Mouse (Mus musculus): ENCODE measurements around the gene Rad51b. TPM values are rescaled to one million over a fixed set of nuclear protein-coding genes. Genes with fewer than 3 reads are reported as not detected.
A peak's percentile ranks its signal among the peaks of the same experiment; 100 is the strongest.

The Rad51b gene
- polyA plus RNA-seq, 1 experiment from 2014 or later, result 4.4 TPM

GRCm38 (mm10) chr12:79794802-79795201 is 497.7 kb downstream of the Rad51b start:
- Histone ChIP-seq H3K4me2 (ENCODE audit: low read depth, low read length) (no peak overlapping the region), H3K27ac (ENCODE audit: low read length) (no peak overlapping the region), H3K36me3 (ENCODE audit: control insufficient read depth, insufficient read depth) (no peaks in the 10 kb centered on the region), H3K4me1 (ENCODE audit: control insufficient read depth, low read depth, low read length) (peaks cover 2% of the 10 kb centered on the region; the same call in 1 of the 2 replicates), H3K4me3 (ENCODE audit: low read depth, low read length) (no peak overlapping the region), H3K9me3 (replicated peaks; ENCODE audit: control insufficient read depth, low read length) (no peaks in the 10 kb centered on the region), H3K27me3 (ENCODE audit: control insufficient read depth, insufficient read depth, low read depth, low read length) (no peaks in the 10 kb centered on the region), H3K9ac (ENCODE audit: low read depth, low read length) (no peak overlapping the region)
- no peak for ATAC-seq (ENCODE audit: low read depth)
- 63% methylated on average over 4 of the region's 4 CpGs for WGBS (ENCODE audit: insufficient replicate concordance)

GRCm38 (mm10) chr12:79796260-79796659 is 499.2 kb downstream of the Rad51b start:
- H3K4me3 ChIP-seq (ENCODE audit: low read depth, low read length), result no peak overlapping the region
- H3K27me3 ChIP-seq (ENCODE audit: control insufficient read depth, insufficient read depth, low read depth, low read length), result no peaks in the 10 kb centered on the region
- H3K36me3 ChIP-seq (ENCODE audit: control insufficient read depth, insufficient read depth), result no peaks in the 10 kb centered on the region
- H3K4me1 ChIP-seq (ENCODE audit: control insufficient read depth, low read depth, low read length), result peaks cover 2% of the 10 kb centered on the region; the same call in 1 of the 2 replicates
- no peak overlapping the region for H3K27ac ChIP-seq (ENCODE audit: low read length)
- no peak overlapping the region for H3K9ac ChIP-seq (ENCODE audit: low read depth, low read length)
- no peak overlapping the region for H3K4me2 ChIP-seq (ENCODE audit: low read depth, low read length)
- H3K9me3 ChIP-seq (replicated peaks; ENCODE audit: control insufficient read depth, low read length), result no peaks in the 10 kb centered on the region
- ATAC-seq (ENCODE audit: low read depth), result no peak
- WGBS (ENCODE audit: insufficient replicate concordance), result 55% methylated on average over 6 of the region's 6 CpGs

GRCm38 (mm10) chr12:79796823-79797821 is 500.0 kb downstream of the Rad51b start:
- Histone ChIP-seq H3K36me3 (ENCODE audit: control insufficient read depth, insufficient read depth) (no peaks in the 10 kb centered on the region), H3K4me2 (ENCODE audit: low read depth, low read length) (no peak overlapping the region), H3K4me1 (ENCODE audit: control insufficient read depth, low read depth, low read length) (peaks cover 2% of the 10 kb centered on the region; the same call in 1 of the 2 replicates), H3K4me3 (ENCODE audit: low read depth, low read length) (no peak overlapping the region), H3K9ac (ENCODE audit: low read depth, low read length) (no peak overlapping the region), H3K27ac (ENCODE audit: low read length) (no peak overlapping the region), H3K27me3 (ENCODE audit: control insufficient read depth, insufficient read depth, low read depth, low read length) (no peaks in the 10 kb centered on the region), H3K9me3 (replicated peaks; ENCODE audit: control insufficient read depth, low read length) (no peaks in the 10 kb centered on the region)
- ATAC-seq (ENCODE audit: low read depth), result no peak
- WGBS (ENCODE audit: insufficient replicate concordance), result 41% methylated on average over 18 of the region's 18 CpGs

DNA sequence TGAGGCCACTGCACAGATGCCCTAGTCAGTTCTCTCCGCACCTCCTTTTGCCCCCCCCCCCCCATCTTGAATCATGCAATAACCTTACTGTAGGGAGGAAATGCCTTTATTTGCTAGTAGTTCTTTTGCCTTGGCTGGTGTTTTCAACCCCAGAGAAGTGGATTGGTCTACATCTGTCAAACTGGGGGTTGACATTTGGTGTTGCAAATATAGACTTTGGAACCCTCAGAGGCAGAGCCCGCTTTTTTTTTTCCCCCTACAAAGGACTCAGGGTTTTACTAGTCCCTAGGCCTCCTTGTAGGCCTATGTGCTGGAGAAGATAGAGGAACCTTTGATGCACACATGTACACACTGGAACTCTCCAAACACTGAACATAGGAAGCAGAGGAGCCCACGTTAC is 501.4 kb downstream of the Rad51b start:
- peak overlapping the region; percentile 48 for H3K27ac ChIP-seq (ENCODE audit: low read length)

GRCm38 (mm10) chr12:79799370-79799769 is 502.3 kb downstream of the Rad51b start:
- Histone ChIP-seq H3K36me3 (ENCODE audit: control insufficient read depth, insufficient read depth) (no peaks in the 10 kb centered on the region), H3K27me3 (ENCODE audit: control insufficient read depth, insufficient read depth, low read depth, low read length) (no peaks in the 10 kb centered on the region), H3K9me3 (replicated peaks; ENCODE audit: control insufficient read depth, low read length) (no peaks in the 10 kb centered on the region), H3K4me3 (ENCODE audit: low read depth, low read length) (no peak overlapping the region), H3K9ac (ENCODE audit: low read depth, low read length) (no peak overlapping the region), H3K4me2 (ENCODE audit: low read depth, low read length) (no peak overlapping the region), H3K4me1 (ENCODE audit: control insufficient read depth, low read depth, low read length) (peaks cover 2% of the 10 kb centered on the region; the same call in 1 of the 2 replicates), H3K27ac (ENCODE audit: low read length) (peak overlapping the region; percentile 48)
- peak; percentile 80 for ATAC-seq (ENCODE audit: low read depth)
- 47% methylated on average over 5 of the region's 5 CpGs for WGBS (ENCODE audit: insufficient replicate concordance)

More for the DNA sequence above, 501.4 kb downstream of the Rad51b start:
- Histone ChIP-seq H3K4me3 (ENCODE audit: low read depth, low read length) (no peak overlapping the region), H3K4me1 (ENCODE audit: control insufficient read depth, low read depth, low read length) (peaks cover 2% of the 10 kb centered on the region; the same call in 1 of the 2 replicates), H3K9ac (ENCODE audit: low read depth, low read length) (no peak overlapping the region), H3K9me3 (replicated peaks; ENCODE audit: control insufficient read depth, low read length) (no peaks in the 10 kb centered on the region), H3K36me3 (ENCODE audit: control insufficient read depth, insufficient read depth) (no peaks in the 10 kb centered on the region), H3K4me2 (ENCODE audit: low read depth, low read length) (no peak overlapping the region), H3K27me3 (ENCODE audit: control insufficient read depth, insufficient read depth, low read depth, low read length) (no peaks in the 10 kb centered on the region)
- 66% methylated on average over 3 of the region's 3 CpGs for WGBS (ENCODE audit: insufficient replicate concordance)
- ATAC-seq (ENCODE audit: low read depth), result peak; percentile 62

DNA sequence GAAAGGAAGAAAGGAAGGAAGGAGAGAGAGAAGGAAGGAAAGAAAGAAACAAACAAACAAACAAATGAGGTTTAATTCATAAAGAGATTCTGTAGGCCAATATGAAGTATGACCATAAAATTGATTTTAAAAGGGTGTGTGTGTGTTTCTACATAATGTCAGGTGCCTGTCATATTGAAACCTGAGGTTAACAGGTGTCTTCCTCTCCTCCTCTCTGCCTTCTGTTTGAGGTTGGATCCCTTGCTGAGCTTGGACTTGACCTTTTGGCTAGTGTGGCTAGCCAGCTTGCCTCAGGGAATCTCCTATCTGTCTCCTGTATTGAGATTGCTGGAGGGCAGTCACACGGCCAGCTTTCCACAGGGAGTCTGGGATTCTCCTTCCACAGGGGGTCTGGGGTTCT is 506.6 kb downstream of the Rad51b start:
- WGBS (ENCODE audit: insufficient replicate concordance), result 50% methylated on average over 1 of the region's 1 CpGs
- H3K4me2 ChIP-seq (ENCODE audit: low read depth, low read length), result no peak overlapping the region
- H3K27me3 ChIP-seq (ENCODE audit: control insufficient read depth, insufficient read depth, low read depth, low read length), result no peaks in the 10 kb centered on the region
- no peak overlapping the region for H3K4me3 ChIP-seq (ENCODE audit: low read depth, low read length)
- no peak for ATAC-seq (ENCODE audit: low read depth)
- H3K36me3 ChIP-seq (ENCODE audit: control insufficient read depth, insufficient read depth), result no peaks in the 10 kb centered on the region
- no peak overlapping the region for H3K9ac ChIP-seq (ENCODE audit: low read depth, low read length)
- no peaks in the 10 kb centered on the region for H3K9me3 ChIP-seq (replicated peaks; ENCODE audit: control insufficient read depth, low read length)
- H3K27ac ChIP-seq (ENCODE audit: low read length), result no peak overlapping the region
- no peaks in the 10 kb centered on the region for H3K4me1 ChIP-seq (ENCODE audit: control insufficient read depth, low read depth, low read length)

- no peak overlapping the region for H3K4me3 ChIP-seq (ENCODE audit: low read depth, low read length)
- H3K9ac ChIP-seq (ENCODE audit: low read depth, low read length), result no peak overlapping the region
- H3K4me2 ChIP-seq (ENCODE audit: low read depth, low read length), result no peak overlapping the region
- 68% methylated on average over 8 of the region's 8 CpGs for WGBS (ENCODE audit: insufficient replicate concordance)
- no peak overlapping the region for H3K27ac ChIP-seq (ENCODE audit: low read length)
- H3K9me3 ChIP-seq (replicated peaks; ENCODE audit: control insufficient read depth, low read length), result no peaks in the 10 kb centered on the region
- no peak for ATAC-seq (ENCODE audit: low read depth)
- no peaks in the 10 kb centered on the region for H3K4me1 ChIP-seq (ENCODE audit: control insufficient read depth, low read depth, low read length)
- H3K36me3 ChIP-seq (ENCODE audit: control insufficient read depth, insufficient read depth), result no peaks in the 10 kb centered on the region
- no peaks in the 10 kb centered on the region for H3K27me3 ChIP-seq (ENCODE audit: control insufficient read depth, insufficient read depth, low read depth, low read length)
Observed at GRCm38 (mm10) chr12:79804776-79805524, 507.9 kb downstream of the Rad51b start.

DNA sequence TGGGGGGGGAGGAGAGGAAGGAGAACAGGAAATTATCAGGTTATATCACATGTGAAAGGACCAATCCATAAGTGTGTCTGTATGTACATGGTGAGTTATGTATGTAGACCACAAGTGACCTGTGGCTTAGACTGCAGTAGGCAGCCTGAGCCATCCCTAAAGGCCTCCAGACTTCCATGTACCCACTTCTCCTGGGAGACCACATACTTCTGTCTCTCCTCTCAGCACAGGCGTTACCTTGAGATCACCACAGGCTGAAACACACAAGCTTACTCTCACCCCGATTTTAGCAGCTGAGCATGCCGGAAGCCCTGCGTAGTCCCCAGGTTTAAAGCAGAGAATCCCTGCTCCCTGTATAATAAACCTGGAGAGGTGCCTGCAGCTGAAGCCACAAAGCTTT is 509.9 kb downstream of the Rad51b start:
- Histone ChIP-seq H3K36me3 (ENCODE audit: control insufficient read depth, insufficient read depth) (no peaks in the 10 kb centered on the region), H3K4me2 (ENCODE audit: low read depth, low read length) (no peak overlapping the region), H3K9ac (ENCODE audit: low read depth, low read length) (no peak overlapping the region), H3K4me1 (ENCODE audit: control insufficient read depth, low read depth, low read length) (no peaks in the 10 kb centered on the region), H3K9me3 (replicated peaks; ENCODE audit: control insufficient read depth, low read length) (no peaks in the 10 kb centered on the region), H3K27me3 (ENCODE audit: control insufficient read depth, insufficient read depth, low read depth, low read length) (no peaks in the 10 kb centered on the region), H3K4me3 (ENCODE audit: low read depth, low read length) (no peak overlapping the region), H3K27ac (ENCODE audit: low read length) (no peak overlapping the region)
- no peak for ATAC-seq (ENCODE audit: low read depth)
- WGBS (ENCODE audit: insufficient replicate concordance), result 75% methylated on average over 4 of the region's 4 CpGs
